In the genomic region with DNA sequence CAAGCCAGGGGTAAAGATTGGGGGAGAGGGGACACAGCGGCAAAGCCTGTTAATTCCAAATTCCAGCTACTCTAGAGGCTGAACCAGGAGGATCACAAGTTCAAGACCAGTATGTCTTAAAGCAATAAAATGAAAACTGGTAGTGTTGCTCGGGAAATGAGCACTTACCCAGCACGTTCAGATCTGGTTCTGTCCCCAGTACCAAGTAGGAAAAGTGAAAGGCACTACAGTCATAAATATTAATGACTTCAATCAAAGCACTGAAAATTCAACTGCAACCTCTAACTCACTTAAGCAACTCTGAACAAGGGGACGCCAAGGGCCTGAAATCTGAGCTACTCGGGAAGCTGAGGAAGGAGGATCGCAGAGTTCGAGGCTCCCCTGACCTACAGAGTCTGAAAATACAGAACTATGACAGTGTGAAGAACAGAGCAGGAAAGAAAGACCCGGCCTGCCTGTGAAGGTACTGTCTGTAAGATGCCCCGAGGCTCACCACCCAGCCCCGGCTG, we compare ENCODE assay signal across 9 mouse cellular contexts. TPM values are rescaled to one million over a fixed set of nuclear protein-coding genes. Genes with fewer than 3 reads are reported as not detected.
A peak's percentile ranks its signal among the peaks of the same experiment; 100 is the strongest.
DNase-seq lines count a peak whose midpoint lies in the region; ATAC-seq and TF ChIP-seq lines count a peak whose summit lies in the region.
"Had no signal": no experiment of that assay in that cellular context is flagged by ENCODE, and none has a peak within 500 bp of the region (broad histone marks: within the 10 kb centered on the region; RNA-seq: fewer than 3 reads in every experiment).

No protein-coding gene starts in this region.

- TF ChIP-seq CTCF in kidney, adult 2 months (conservative IDR thresholded peaks at IDR 0.05; ENCODE audit: insufficient read depth, insufficient read length, low read depth, low read length), result no peak

- H3K4me3 ChIP-seq in kidney, adult 2 months (ENCODE audit: insufficient read depth, low read depth, low read length), result peak overlapping the region; percentile 99
- peak overlapping the region; percentile 78 for H3K4me3 ChIP-seq in hindbrain, embryonic 10.5 days
- peak overlapping the region; percentile 76 for H3K4me3 ChIP-seq in midbrain, embryonic 13.5 days (replicated peaks)

- H3K27me3 ChIP-seq in kidney, adult 2 months (replicated peaks; ENCODE audit: control insufficient read depth, insufficient read depth, low read length), result no peaks in the 10 kb centered on the region
- H3K27me3 ChIP-seq in hindbrain, embryonic 10.5 days (ENCODE audit: insufficient read depth, poor library complexity, severe bottlenecking), result peaks cover 15% of the 10 kb centered on the region
- peaks cover 13% of the 10 kb centered on the region for H3K27me3 ChIP-seq in midbrain, embryonic 13.5 days

- ATAC-seq in midbrain, embryonic 13.5 days, result no peak; the same call in 1 of the 2 replicates
- ATAC-seq in monocyte, adult 5-6 weeks (replicated peaks; ENCODE audit: insufficient number of reproducible peaks, low FRiP score, low TSS enrichment, poor library complexity, severe bottlenecking), result no peak
- ATAC-seq in CD4-positive, CD25-positive, alpha-beta regulatory T cell, adult 4 months, result no peak

- peak overlapping the region; percentile 79 for H3K4me2 ChIP-seq in midbrain, embryonic 13.5 days (replicated peaks)

- no peak for DNase-seq in kidney, adult 2 months
- no peak for DNase-seq in kidney, postnatal 4 days
- DNase-seq in adipocyte (ENCODE audit: low spot score), result peak; percentile 63
- DNase-seq in hindbrain, embryonic 10.5 days (ENCODE audit: low spot score), result no peak
- DNase-seq in left cerebral cortex, adult 8-10 months (ENCODE audit: low spot score in 2 of 2), result no peak

- H3K9ac ChIP-seq in midbrain, embryonic 13.5 days (replicated peaks), result peak overlapping the region; percentile 87

- 9% methylated on average over 10 of the region's 10 CpGs for WGBS in kidney, adult 2 months
- 3% methylated on average over 10 of the region's 10 CpGs for WGBS in hindbrain, embryonic 10.5 days
- WGBS in midbrain, embryonic 13.5 days, result 2% methylated on average over 10 of the region's 10 CpGs

- no peaks in the 10 kb centered on the region for H3K36me3 ChIP-seq in kidney, adult 2 months (ENCODE audit: control insufficient read depth, insufficient read depth, low read length)
- H3K36me3 ChIP-seq in hindbrain, embryonic 10.5 days, result peaks cover 3% of the 10 kb centered on the region
- H3K36me3 ChIP-seq in midbrain, embryonic 13.5 days, result no peaks in the 10 kb centered on the region

- no peaks in the 10 kb centered on the region for H3K9me3 ChIP-seq in hindbrain, embryonic 10.5 days
- H3K9me3 ChIP-seq in midbrain, embryonic 13.5 days, result no peaks in the 10 kb centered on the region

- H3K4me1 ChIP-seq in kidney, adult 2 months (ENCODE audit: control insufficient read depth, insufficient read depth, low read length), result peaks cover 36% of the 10 kb centered on the region
- H3K4me1 ChIP-seq in hindbrain, embryonic 10.5 days (replicated peaks), result peaks cover 46% of the 10 kb centered on the region
- H3K4me1 ChIP-seq in midbrain, embryonic 13.5 days (replicated peaks), result peaks cover 33% of the 10 kb centered on the region

- no peak for TF ChIP-seq POLR2A in kidney, adult 2 months (IDR thresholded peaks at IDR 0.05; ENCODE audit: low read depth, low read length)

- peak overlapping the region; percentile 99 for H3K27ac ChIP-seq in kidney, adult 2 months (ENCODE audit: insufficient read depth, low read depth, low read length)
- peak overlapping the region; percentile 95 for H3K27ac ChIP-seq in hindbrain, embryonic 10.5 days
- peak overlapping the region; percentile 58 for H3K27ac ChIP-seq in midbrain, embryonic 13.5 days

RNA-seq across cellular contexts. Expression of gene Bnip3, which starts 0.5 kb away (rescaled TPM):
- polyA plus RNA-seq in kidney, adult 2 months (2012; rRNA removed), result 69.2 and 70.5 TPM in 2 replicates
- 101 and 145 TPM in 2 replicates for polyA plus RNA-seq in hindbrain, embryonic 10.5 days (2016; fragmentation: Nextera tagmentation; extraction: Ambion mirVana)
- polyA plus RNA-seq in midbrain, embryonic 13.5 days (2015; fragmentation: Nextera tagmentation; extraction: Ambion mirVana), result 71.9 and 72.1 TPM in 2 replicates
- 100 to 1,000 TPM; 129 to 161 (median 140) TPM for total RNA-seq in left cerebral cortex, adult 8-10 months (2022)
- total RNA-seq in monocyte, adult 5-6 weeks (2017), result 8.5 to 11.0 TPM (median 10.1 TPM) in 3 replicates
- polyA plus RNA-seq in CD4-positive, CD25-positive, alpha-beta regulatory T cell, adult 4 months (2017; shearing (Covaris generic)), result 10 to 100 TPM; 18.6 to 23.3 TPM

RNA-seq across cellular contexts. Expression of gene Jakmip3, which starts 31.7 kb away (rescaled TPM):
- polyA plus RNA-seq in kidney, adult 2 months (2012; rRNA removed), result 0.03 and 0.06 TPM in 2 replicates
- polyA plus RNA-seq in hindbrain, embryonic 10.5 days (2016; fragmentation: Nextera tagmentation; extraction: Ambion mirVana), result 1.3 and 1.8 TPM in 2 replicates
- polyA plus RNA-seq in midbrain, embryonic 13.5 days (2015; fragmentation: Nextera tagmentation; extraction: Ambion mirVana), result 1.2 and 2.2 TPM in 2 replicates
- total RNA-seq in left cerebral cortex, adult 8-10 months (2022), result 10 to 100 TPM; 43.6 to 52.7 (median 51.6) TPM
- total RNA-seq in monocyte, adult 5-6 weeks (2017), result not detected in 3 replicates
- polyA plus RNA-seq in CD4-positive, CD25-positive, alpha-beta regulatory T cell, adult 4 months (2017; shearing (Covaris generic)), result not detected
- total RNA-seq: neutrophil, adult 5-6 weeks had no signal
